Mouse (Mus musculus) forebrain, embryonic 16.5 days (tissue): Measurements from ENCODE around the gene Olfr281. TPM values are rescaled to one million over a fixed set of nuclear protein-coding genes. Genes with fewer than 3 reads are reported as not detected.
"Not testable (repeated sequence)": the region's sequence is repeated elsewhere in the genome, so short reads cannot be mapped to it uniquely, and the experiment has no call there.

Source experiments
- ATAC-seq: fragments of 200-750 bp; cut with Nextera tagmentation; 2 replicates; pipeline ENCODE4 v1.8.0; 2017; ENCODE audit warnings: mild to moderate bottlenecking, moderate library complexity
- H3K27ac ChIP-seq: fragments of 300-500 bp; sonication (generic); 2 replicates; pipeline ENCODE4 v1.5.1; 2014; ENCODE audit warnings: low read length, control low read depth
- H3K27me3 ChIP-seq: fragments of 300-500 bp; sonication (generic); replicated peaks from 2 replicates; pipeline ENCODE4 v1.6.1; 2014; ENCODE audit warnings: low read length; ENCODE audit not compliant: control insufficient read depth, insufficient read depth
- H3K36me3 ChIP-seq: fragments of 300-500 bp; sonication (generic); 2 replicates; pipeline ENCODE4 v1.6.1; 2014; ENCODE audit not compliant: control insufficient read depth, insufficient read depth
- H3K4me1 ChIP-seq: fragments of 300-500 bp; sonication (generic); replicated peaks from 2 replicates; pipeline ENCODE4 v1.6.1; 2014; ENCODE audit warnings: low read length; ENCODE audit not compliant: control insufficient read depth, insufficient read depth
- H3K4me2 ChIP-seq: fragments of 300-500 bp; sonication (generic); 2 replicates; pipeline ENCODE4 v1.6.1; 2014; ENCODE audit warnings: mild to moderate bottlenecking, low read length, control low read depth
- H3K4me3 ChIP-seq: fragments of 300-500 bp; sonication (generic); replicated peaks from 2 replicates; pipeline ENCODE4 v1.5.1; 2014; ENCODE audit warnings: mild to moderate bottlenecking, low read length, control low read depth
- H3K9ac ChIP-seq: fragments of 300-500 bp; sonication (generic); replicated peaks from 2 replicates; pipeline ENCODE4 v1.6.1; 2014; ENCODE audit warnings: low read depth, low read length, control low read depth
- H3K9me3 ChIP-seq: fragments of 300-500 bp; sonication (generic); 2 replicates; pipeline ENCODE4 v1.6.1; 2016; ENCODE audit warnings: low read length; ENCODE audit not compliant: control insufficient read depth
- whole genome bisulfite sequencing: fragments of 180-500 bp; shearing (Covaris S2); extraction: QIAGEN DNeasy Blood & Tissue Kit; methylation state at CpG from one replicate; pipeline ENCODE4 v1.1.7; 2014; 5-methylcytosine and 5-hydroxymethylcytosine counted together
- polyA plus RNA-seq: library from polyadenylated mRNA; unstranded; fragments of >200 nt; fragmentation: Nextera tagmentation; extraction: Ambion mirVana; gene quantifications from 2 replicates; pipeline ENCODE4 v1.2.1, GENCODE M21; 2015

Gene Olfr281
- polyA plus RNA-seq, 1 experiment from 2014 or later = not detected

DNA sequence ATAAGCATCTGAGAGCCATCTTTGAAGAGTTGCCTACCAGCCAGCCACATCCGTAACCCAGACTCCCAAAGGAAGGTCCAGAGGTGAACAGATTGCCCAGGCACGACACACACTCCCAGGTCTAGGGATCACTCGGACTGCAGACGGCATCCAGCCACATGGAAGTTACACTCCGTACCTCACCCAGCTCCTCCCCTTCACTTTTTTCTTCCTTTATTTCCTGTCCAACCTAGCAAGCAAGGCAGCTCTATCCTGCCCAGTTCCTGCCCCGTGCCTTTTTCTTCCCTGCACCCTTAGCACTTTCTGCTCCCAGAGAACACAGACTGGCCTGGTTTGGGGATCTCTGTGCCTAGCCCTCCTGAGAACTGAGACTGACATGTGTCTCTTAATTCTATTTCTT, 27.6 kb upstream of the Olfr281 start:
- WGBS = 77% methylated on average over 6 of the region's 6 CpGs
- Histone ChIP-seq H3K27ac (no peak overlapping the region), H3K36me3 (no peaks in the 10 kb centered on the region), H3K4me1 (no peaks in the 10 kb centered on the region), H3K27me3 (no peaks in the 10 kb centered on the region), H3K4me3 (no peak overlapping the region), H3K9me3 (no peaks in the 10 kb centered on the region), H3K9ac (no peak overlapping the region), H3K4me2 (no peak overlapping the region)
- no peak for ATAC-seq

DNA sequence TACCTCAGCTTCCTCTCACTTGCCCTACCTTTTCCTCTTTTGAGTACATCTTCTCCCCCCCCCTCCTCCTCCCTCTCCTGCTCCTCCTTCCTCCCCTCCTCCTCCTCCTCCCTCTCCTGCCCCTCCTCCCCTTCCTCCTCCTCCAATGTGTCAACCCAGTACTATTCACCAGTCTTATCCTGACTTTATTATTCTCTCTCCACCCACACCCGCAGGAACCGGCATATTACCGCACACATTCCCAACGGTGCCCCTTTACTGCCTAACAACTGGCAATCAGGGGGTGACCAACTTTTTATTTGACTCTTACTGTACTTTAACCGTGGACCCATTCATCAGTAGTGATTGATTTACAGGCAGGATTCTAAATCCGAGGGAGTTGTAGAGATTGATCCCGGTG, 27.2 kb upstream of the Olfr281 start:
- Histone ChIP-seq H3K9me3 (no peaks in the 10 kb centered on the region), H3K4me3 (no peak overlapping the region), H3K36me3 (no peaks in the 10 kb centered on the region), H3K9ac (no peak overlapping the region), H3K4me2 (no peak overlapping the region), H3K4me1 (no peaks in the 10 kb centered on the region), H3K27ac (no peak overlapping the region), H3K27me3 (no peaks in the 10 kb centered on the region)
- 87% methylated on average over 7 of the region's 7 CpGs for WGBS
- no peak for ATAC-seq

DNA sequence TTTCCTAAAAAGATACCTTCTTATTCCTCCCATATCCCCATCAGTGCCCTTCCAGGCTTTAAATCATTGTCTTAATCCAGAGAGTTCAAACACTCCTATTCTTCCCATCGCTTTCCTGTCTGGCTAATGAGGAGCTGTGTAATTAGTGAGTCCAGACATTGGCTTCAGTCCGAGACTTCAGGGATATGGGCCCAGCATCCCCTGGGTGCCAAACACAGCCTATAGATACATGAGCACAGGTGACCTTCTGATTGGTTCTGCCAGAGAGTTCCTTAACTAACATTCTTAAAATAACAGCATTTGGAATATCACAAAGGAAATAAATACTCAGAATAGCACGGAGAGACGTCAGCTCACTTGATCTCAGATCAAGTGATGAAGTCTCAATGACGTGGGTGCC, 21.5 kb upstream of the Olfr281 start, which contains the start of gene Olfr282:
TSS of gene Olfr282 (plus strand) at position 301 of the 400 bp plus-strand sequence.
- not testable (repeated sequence) for H3K4me3 ChIP-seq, H3K9ac ChIP-seq, ATAC-seq, H3K27me3 ChIP-seq, H3K36me3 ChIP-seq, H3K27ac ChIP-seq, H3K4me2 ChIP-seq, H3K4me1 ChIP-seq, H3K9me3 ChIP-seq
- 49% methylated on average over 5 of the region's 5 CpGs for WGBS

DNA sequence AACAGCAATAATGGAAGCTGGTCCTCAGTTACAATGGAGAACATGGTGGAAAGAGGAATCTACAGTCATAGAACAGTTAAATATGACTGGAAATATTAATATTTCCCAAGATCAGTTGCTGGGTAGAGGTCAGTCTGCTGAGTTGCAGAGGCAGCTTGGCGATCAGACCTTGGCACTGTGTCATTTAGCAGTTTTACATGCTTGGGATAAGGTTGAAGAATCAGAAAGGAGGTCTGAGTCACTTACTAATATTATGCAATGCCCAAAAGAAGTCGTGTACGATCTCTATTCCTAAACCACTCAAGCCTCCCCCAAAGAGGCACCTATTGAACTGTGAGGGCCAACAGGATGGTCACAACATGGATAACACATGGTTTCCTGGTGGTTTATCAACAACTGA, 7.8 kb upstream of the Olfr281 start:
- Histone ChIP-seq H3K9ac (no peak overlapping the region), H3K36me3 (no peaks in the 10 kb centered on the region), H3K27me3 (no peaks in the 10 kb centered on the region), H3K4me3 (no peak overlapping the region), H3K4me2 (no peak overlapping the region), H3K27ac (no peak overlapping the region), H3K4me1 (no peaks in the 10 kb centered on the region), H3K9me3 (no peaks in the 10 kb centered on the region)
- no peak for ATAC-seq
- 80% methylated on average over 3 of the region's 3 CpGs for WGBS

DNA sequence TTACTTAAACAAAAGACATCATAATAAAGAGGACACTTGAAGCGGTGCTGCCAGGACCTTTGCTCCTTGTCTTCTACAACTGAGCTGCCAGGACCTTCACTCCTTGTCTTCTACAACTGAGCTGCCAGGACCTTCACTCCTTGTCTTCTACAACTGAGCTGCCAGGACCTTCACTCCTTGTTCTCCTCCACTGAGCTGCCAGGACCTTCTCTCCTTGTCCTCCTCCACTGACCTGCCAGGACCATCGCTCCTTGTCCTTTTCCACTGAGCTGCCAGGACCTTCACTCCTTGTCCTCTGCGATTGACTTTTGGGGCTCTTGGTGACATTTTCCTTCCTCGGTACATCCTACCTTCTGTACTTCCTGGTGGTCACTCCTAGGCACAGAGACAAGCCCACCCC, 3.9 kb upstream of the Olfr281 start:
- H3K36me3 ChIP-seq = no peaks in the 10 kb centered on the region
- H3K4me1 ChIP-seq = no peaks in the 10 kb centered on the region
- no peak overlapping the region for H3K9ac ChIP-seq
- 56% methylated on average over 4 of the region's 4 CpGs for WGBS
- H3K27ac ChIP-seq = no peak overlapping the region
- H3K4me3 ChIP-seq = no peak overlapping the region
- no peaks in the 10 kb centered on the region for H3K27me3 ChIP-seq
- ATAC-seq = no peak
- H3K9me3 ChIP-seq = no peaks in the 10 kb centered on the region
- no peak overlapping the region for H3K4me2 ChIP-seq

DNA sequence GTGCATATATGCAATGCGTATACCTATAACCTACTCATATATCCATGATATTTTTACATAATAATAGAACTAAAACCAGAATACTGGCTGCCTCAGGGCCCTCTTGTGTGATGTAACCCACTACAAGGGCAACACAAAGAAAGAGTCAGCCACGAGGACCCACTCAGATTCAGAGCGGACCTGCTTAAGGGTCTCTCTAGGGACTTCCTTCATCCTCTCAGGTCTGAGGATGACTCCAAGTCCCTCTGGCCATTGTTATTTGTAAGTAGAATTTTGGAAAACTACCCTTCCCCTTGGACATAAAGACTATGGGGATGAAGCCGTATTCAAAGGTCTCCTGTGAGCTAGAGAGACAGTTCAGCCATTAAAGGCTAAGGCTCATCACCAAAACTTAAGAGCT, 17.2 kb downstream of the Olfr281 start, which contains the start of gene OR5BS1P:
TSS of gene OR5BS1P (plus strand) at position 301 of the 400 bp plus-strand sequence.
- H3K36me3 ChIP-seq = no peaks in the 10 kb centered on the region
- WGBS = 90% methylated on average over 4 of the region's 4 CpGs
- no peaks in the 10 kb centered on the region for H3K9me3 ChIP-seq
- H3K4me1 ChIP-seq = no peaks in the 10 kb centered on the region
- H3K4me2 ChIP-seq = no peak within 1 kb of the TSS
- no peak for ATAC-seq
- no peak within 1 kb of the TSS for H3K9ac ChIP-seq
- H3K27me3 ChIP-seq = no peaks in the 10 kb centered on the region
- H3K4me3 ChIP-seq = no peak within 1 kb of the TSS
- H3K27ac ChIP-seq = no peak within 1 kb of the TSS

DNA sequence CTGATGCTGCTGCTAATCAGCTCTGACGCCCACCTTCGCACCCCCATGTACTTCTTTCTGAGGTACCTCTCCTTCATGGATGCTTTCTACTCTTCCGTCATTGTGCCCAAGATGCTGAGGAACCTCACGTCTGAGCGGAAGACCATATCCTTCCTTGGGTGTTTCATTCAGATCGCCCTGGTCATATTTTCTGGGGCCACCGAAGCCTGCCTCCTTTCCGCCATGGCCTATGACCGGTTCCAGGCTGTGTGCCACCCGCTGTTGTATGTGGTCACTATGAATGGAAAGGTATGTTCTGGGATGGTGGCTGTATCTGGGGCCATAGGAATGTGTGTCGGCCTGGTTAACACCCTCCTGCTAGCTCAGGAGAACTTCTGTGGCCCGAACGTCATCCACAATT, 19.2 kb downstream of the Olfr281 start:
- H3K27me3 ChIP-seq = no peaks in the 10 kb centered on the region
- 95% methylated on average over 13 of the region's 13 CpGs for WGBS

DNA sequence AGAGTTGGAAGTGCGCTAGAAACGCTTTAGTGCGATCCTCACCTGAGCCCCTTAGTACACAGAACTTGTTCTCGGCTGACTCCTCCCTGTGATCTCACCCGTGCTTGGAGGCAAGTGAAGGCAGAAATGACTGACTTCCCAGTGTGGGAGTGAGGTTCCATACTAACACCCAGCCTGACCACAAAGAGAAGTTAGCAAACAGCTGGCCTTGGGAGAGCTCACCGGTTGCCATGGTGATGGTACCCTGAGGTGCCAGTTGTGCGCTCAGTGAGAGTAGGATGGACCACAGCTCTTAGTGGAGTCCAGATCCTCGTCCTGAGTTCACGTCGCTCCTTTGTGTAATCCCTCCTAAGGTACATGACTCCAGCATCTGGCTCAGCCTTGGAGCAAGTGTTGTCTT, 22.6 kb downstream of the Olfr281 start:
- no peak overlapping the region for H3K4me2 ChIP-seq
- no peaks in the 10 kb centered on the region for H3K27me3 ChIP-seq
- H3K9ac ChIP-seq = no peak overlapping the region
- H3K27ac ChIP-seq = no peak overlapping the region
- no peaks in the 10 kb centered on the region for H3K36me3 ChIP-seq
- 84% methylated on average over 10 of the region's 10 CpGs for WGBS
- no peaks in the 10 kb centered on the region for H3K4me1 ChIP-seq
- H3K4me3 ChIP-seq = no peak overlapping the region
- H3K9me3 ChIP-seq = no peaks in the 10 kb centered on the region
- no peak for ATAC-seq

More for the DNA sequence above, 19.2 kb downstream of the Olfr281 start:
- H3K4me2 ChIP-seq = no peak overlapping the region
- no peak overlapping the region for H3K4me3 ChIP-seq
- H3K27ac ChIP-seq = no peak overlapping the region
- H3K9ac ChIP-seq = no peak overlapping the region
- H3K4me1 ChIP-seq = no peaks in the 10 kb centered on the region
- H3K36me3 ChIP-seq = no peaks in the 10 kb centered on the region
- ATAC-seq = no peak
- no peaks in the 10 kb centered on the region for H3K9me3 ChIP-seq

DNA sequence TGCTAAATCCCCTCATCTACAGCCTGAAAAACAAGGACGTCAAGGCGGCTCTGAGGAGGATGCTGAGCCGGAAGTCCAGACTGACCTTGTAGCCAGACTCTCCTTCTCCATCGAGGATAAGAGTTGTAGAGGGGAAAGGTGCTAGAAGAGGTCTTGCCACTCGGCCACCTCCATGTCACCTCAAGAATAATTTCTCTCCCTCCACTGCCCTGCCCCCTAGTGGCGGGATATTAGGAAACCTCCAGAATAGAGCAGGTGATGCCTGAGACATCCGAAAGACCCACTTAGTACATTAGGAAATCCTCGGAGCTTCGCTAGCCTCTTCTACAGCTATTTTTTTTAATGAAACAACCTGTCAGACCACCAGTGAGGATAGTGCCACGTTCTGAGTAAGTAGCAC, 23.0 kb downstream of the Olfr281 start:
- H3K9me3 ChIP-seq = no peaks in the 10 kb centered on the region

DNA sequence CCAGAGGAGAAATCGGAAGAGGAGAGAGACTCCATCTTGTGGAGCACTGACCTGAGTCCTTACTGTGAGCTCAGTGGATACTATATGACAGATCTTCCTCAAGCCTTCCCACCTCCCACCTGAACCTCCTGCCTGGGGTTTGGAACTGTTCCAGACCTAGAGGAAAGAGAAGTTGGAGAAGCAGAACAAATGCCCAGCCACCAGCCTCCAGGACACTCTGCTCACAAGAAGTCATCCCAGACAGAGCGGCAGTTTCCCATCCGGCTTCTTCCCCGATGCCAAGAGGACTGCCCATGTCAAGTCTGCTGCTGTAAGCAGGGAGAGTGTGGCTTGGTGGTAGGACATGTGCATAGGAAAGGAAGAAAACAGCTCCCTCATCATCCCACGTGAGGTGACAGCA, 23.9 kb downstream of the Olfr281 start:
- Histone ChIP-seq H3K4me3 (no peak overlapping the region), H3K4me2 (no peak overlapping the region), H3K36me3 (no peaks in the 10 kb centered on the region), H3K9ac (no peak overlapping the region), H3K27ac (no peak overlapping the region), H3K9me3 (no peaks in the 10 kb centered on the region), H3K27me3 (no peaks in the 10 kb centered on the region), H3K4me1 (no peaks in the 10 kb centered on the region)
- ATAC-seq = no peak
- 73% methylated on average over 5 of the region's 5 CpGs for WGBS

More for the DNA sequence above, 23.0 kb downstream of the Olfr281 start:
- Histone ChIP-seq H3K9ac (no peak overlapping the region), H3K27me3 (no peaks in the 10 kb centered on the region), H3K4me1 (no peaks in the 10 kb centered on the region), H3K4me2 (no peak overlapping the region), H3K36me3 (no peaks in the 10 kb centered on the region), H3K27ac (no peak overlapping the region), H3K4me3 (no peak overlapping the region)
- WGBS = 57% methylated on average over 10 of the region's 10 CpGs
- no peak for ATAC-seq
